Mouse (Mus musculus) embryo, embryonic 9.5 days (tissue): ENCODE data around the gene Nck2.
"Not testable (repeated sequence)": the region's sequence is repeated elsewhere in the genome, so short reads cannot be mapped to it uniquely, and the experiment has no call there.

Source experiments
- DNase-seq: peaks from one replicate; pipeline ENCODE4 v3.0.0-alpha.2; 2017; ENCODE audit errors: extremely low spot score

Gene Nck2

GRCm38 (mm10) chr1:43501920-43502791 lies 57.8 kb downstream of the Nck2 start:
- DNase-seq = no peak

DNA sequence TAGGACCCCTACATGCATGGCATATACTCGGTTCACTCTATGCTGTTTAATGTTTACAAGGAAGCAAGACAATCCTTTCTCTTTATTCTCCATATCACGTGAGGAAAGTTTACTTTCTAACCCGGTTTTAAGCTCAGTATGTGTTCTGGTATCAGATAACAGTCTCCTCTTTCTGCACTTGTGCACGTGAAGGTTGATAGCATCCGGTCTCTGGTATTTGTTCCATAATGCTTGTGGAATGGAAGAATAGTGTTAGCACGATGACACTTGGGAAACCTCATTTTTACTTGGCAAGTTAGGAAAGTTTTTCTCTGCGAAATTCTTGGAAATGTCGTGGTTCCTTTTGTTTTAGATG lies 58.4 kb downstream of the Nck2 start:
- DNase-seq = no peak

DNA sequence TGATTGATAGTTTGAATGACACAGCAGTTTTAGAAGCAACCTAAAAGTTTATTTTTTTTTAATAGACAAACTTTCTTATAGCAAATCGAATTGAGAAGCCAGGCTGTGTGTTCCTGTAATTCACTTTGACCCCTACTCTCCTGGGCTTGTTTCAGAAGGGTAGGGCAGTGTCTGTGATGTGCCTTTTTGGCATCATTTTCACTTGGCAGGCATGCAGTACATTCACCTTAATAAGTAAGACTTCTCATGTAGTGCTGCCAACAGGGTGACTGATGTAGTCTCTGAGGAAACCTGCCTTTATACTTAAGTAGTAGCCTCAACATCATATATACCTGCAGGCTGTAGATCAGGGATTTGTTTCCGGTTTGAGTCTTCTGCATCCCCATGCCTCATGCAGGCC lies 58.9 kb downstream of the Nck2 start:
- DNase-seq = no peak

- no peak for DNase-seq
These were observed 59.3 kb downstream of the Nck2 start for GRCm38 (mm10) chr1:43503676-43504075.

- DNase-seq = no peak
These were observed 59.9 kb downstream of the Nck2 start for GRCm38 (mm10) chr1:43504235-43504634.

DNA sequence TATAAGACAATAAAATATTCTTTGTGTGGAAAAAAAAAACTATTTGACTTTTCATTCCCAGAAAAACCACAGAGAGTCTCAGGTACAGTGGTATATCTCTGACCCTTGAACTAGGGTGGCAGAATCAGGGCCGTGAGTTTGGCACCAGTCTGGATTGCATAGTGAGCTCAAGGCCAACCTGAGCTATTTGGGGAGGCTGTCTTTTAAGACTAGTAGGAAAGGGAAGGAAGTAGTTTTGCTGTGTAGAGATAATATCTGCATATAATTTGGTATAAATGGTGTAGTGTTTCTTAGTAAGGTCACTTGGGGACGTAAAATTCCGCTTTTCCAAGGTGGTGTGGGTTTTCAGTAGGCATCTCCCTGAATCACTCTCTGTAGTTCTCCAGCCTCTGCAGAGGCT lies 62.3 kb downstream of the Nck2 start:
- DNase-seq = no peak

DNA sequence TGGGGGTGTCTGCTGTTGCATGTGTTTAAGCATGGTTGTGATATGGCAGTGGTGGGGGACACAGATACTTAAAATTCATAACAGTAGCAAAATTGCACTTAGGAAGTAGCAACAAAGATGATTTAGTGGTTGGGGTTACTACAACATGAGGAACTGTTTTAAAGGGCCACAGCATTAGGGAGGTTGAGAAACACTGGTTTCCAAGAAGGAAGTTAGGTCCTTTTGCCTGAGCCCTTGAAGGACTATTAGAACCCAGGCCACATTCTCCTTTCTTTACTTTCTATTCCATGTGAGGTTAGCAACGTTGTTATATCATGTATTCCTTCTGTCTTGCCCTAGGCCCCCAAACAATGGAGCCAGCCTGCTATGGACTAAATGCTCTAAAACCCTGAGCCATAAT lies 63.4 kb downstream of the Nck2 start:
- DNase-seq = no peak

DNA sequence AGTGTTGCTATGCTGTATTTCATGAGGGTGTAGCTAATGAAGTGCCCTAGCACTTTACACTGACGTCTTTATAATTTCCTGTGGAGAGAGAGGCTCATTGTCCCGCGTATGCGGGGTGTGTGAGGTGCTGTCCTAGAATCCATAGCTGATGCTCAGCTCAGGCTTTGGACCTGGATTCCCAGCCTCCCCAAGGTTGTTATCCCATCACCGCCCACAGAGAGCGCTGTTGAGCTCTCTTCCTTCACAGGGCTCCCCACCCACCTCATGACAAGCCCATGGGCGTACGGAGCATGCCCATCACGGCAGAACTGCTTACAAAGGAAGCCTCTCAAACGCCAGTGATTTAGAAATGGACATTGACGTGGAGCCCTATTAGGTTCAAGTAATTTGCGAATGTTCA lies 66.9 kb downstream of the Nck2 start:
- DNase-seq = no peak

GRCm38 (mm10) chr1:43511667-43512066 lies 67.3 kb downstream of the Nck2 start:
- no peak for DNase-seq

DNA sequence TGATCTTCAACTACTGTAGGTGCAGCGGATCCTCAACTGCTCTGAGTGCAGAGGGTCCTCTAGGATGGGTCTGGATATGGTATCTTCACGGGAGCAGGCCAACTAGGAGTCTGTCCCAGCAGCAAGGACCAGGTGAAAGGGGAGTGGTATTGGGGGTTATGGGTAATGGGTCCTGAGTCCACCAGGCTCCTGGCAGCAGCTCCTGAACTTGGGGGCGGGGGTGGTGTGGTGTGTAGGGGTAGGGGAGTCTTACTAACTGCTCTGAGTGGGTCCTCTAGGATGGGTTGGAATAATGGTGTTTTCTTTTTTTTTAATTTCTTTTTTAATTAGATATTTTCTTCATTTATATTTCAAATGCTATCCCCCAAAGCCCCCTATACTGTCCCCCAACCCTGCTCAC lies 73.0 kb downstream of the Nck2 start:
- DNase-seq = no peak

DNA sequence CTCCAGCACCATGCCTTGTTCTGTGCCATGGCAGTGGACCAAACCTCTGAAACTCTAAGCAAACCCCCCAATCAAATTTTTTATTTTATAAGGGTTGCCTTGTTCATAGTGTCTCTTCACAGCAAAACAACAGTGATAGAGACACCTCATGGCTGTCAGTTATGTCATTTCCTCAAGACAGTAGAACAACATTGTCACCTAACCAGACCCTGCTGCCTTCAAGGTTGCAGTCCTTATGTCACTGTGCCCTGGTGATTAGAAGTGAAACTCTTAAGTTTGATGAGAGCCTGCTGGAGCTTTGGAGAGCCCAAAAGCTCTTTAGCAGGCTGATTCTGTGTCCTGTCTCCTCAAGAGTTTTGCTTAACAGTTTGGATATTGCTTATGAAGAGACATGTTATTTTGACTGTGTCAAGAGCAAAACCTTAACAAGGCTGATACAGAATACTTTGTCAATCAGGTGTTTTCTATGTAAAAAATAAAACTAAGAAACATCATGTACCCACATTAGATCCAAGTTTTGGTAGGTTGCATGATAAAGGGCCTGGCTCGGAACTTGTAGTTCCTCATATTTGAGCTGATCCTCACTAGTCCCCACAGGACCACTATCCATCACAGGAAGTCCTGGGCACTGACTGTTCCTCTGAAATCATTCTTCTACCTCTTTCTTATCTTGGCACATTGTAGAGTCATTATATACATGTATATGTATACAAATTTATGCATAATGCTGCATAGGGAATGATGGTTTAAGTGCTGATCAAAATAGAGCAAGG lies 76.0 kb downstream of the Nck2 start:
- no peak for DNase-seq

- DNase-seq = no peak
These were observed 76.6 kb downstream of the Nck2 start for GRCm38 (mm10) chr1:43520989-43521371.

- DNase-seq = no peak
These were observed 77.1 kb downstream of the Nck2 start for GRCm38 (mm10) chr1:43521512-43521911.

DNA sequence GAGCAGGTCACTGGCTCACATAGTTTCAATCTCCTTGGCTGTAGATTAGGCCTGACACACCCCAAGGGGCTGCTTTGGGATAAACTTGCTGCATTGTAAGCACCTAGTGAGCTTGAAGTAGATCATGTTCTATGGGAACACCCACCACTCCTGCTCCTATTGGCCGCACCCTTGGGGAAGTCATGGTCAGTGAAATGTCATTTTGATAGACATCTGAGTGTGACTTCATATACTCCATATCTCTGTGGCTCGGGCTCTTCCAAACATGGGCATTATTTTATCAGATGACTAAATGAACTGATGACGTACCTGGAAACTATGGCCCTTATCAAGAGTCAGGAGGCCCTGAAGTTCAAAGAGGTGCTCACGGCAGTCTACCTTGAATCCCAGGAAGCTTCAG lies 77.6 kb downstream of the Nck2 start:
- no peak for DNase-seq

DNA sequence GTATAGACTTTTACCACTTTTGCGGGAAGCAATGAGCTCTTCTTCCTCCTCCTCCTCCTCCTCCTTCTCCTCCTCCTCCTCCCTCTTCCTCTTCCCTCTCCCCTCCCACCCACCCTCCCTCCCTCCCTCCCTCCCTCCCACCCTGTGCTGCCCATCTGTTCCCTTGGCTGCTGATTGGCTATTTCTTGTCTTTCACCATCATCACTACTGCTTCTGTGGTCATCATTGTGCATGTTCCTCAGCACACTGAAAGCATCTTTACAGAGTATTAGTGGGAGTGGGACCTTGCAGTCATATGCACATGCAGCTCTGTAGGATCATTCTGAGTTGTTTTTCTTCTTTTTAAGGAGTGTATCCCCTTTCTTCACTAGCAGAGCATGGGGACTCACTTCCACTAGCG lies 78.6 kb downstream of the Nck2 start:
- DNase-seq = no peak

GRCm38 (mm10) chr1:43524332-43524731 lies 80.0 kb downstream of the Nck2 start:
- no peak for DNase-seq

DNA sequence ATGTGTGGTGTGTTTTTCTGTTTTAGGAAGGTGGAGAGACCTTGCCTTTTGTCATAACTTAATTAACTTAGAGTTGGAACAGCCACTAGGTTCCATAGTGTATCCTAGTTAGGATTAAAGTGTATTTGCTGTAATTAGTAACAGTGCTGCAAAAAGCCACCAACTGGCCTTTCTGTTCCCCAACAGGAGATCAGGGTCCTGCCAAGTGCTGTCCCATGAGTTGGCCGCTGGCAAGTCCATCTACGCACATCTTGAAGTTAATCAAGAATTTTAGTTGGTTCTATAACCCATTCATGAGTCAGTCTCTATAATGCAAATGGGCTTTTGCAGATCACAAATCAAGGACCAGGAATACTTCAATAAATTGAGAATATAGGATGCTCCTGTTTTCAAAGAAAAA lies 83.9 kb downstream of the Nck2 start:
- no peak for DNase-seq

DNA sequence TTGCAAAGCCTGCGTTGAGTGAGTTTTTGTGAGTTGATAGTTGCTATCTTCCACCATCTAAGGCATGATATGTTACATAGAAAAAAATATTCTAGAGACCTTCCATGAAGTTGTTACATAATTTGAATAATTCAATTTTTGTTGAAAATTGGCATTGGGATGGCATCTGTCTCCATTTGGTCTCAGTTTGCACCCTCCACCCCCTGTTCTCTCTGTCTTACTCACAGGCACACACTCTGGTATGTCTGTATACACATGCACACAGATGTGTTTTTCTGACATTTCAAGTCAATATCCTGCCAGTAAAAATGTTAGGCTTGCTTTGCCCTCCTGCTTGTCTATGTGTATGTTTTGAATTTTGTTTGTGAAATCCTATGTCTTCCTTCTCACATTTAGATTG lies 84.7 kb downstream of the Nck2 start:
- no peak for DNase-seq

- no peak for DNase-seq
These were observed 86.1 kb downstream of the Nck2 start for GRCm38 (mm10) chr1:43530295-43531020.

- no peak for DNase-seq
These were observed 86.9 kb downstream of the Nck2 start for GRCm38 (mm10) chr1:43531307-43531706.

DNA sequence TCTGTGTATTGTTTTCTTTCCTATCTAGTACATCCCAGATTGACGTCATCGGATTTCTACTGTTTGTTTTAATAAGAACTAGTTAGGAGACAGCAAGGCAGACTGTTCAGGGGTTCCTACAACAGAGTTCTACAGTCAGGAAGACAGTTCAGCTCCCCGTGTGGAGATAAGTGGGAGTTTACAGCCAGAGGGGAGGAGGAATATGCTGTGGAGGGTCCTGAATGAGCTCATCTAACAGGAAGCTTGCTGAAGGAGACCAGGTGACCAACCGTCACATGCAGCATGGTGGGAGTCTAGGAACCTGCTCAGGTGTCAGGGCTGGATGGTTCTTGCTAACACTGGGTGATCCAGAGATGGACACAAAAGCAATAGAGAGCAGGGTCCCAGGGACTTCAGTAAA lies 87.9 kb downstream of the Nck2 start:
- DNase-seq = no peak

DNA sequence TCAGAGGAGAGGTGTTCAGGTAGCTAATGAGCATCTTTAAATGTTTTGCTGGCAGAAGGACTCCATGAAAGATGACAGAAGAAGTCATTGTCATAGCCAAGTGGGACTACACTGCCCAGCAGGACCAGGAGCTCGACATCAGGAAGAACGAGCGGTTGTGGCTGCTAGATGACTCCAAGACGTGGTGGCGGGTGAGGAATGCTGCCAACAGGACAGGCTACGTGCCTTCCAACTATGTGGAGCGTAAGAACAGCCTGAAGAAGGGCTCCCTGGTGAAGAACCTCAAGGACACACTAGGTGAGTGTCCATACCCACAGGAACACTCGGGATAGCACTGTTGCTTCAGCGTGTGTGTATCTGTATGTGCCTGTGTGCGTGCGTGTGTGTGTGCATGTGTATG lies 89.1 kb downstream of the Nck2 start:
- not testable (repeated sequence) for DNase-seq
